Mouse (Mus musculus): ENCODE measurements at regions not wholly inside any gene's neighbourhood (a gene's known extent, or its start where the extent isn't known, plus 50 kb on each side); places are given as distances from the start of the nearest gene placed in this dataset.

- DNase-seq (ENCODE audit: low read depth, low spot score) = no peak
These were observed 183.8 kb upstream of the Sstr1 start for GRCm38 (mm10) chr12:58027796-58028195.

- DNase-seq (ENCODE audit: low read depth, low spot score) = peak; percentile 26
These were observed 155.2 kb upstream of the Sstr1 start for GRCm38 (mm10) chr12:58056368-58056860.

GRCm38 (mm10) chr12:58067318-58068223, 144.0 kb upstream of the Sstr1 start:
- DNase-seq (ENCODE audit: low read depth, low spot score) = peak; percentile 23

- peak; percentile 72 for DNase-seq (ENCODE audit: low read depth, low spot score)
These were observed 124.3 kb upstream of the Sstr1 start for GRCm38 (mm10) chr12:58087311-58087710.

- DNase-seq (ENCODE audit: low read depth, low spot score) = no peak
These were observed 98.9 kb upstream of the Sstr1 start for GRCm38 (mm10) chr12:58112643-58113042.

DNA sequence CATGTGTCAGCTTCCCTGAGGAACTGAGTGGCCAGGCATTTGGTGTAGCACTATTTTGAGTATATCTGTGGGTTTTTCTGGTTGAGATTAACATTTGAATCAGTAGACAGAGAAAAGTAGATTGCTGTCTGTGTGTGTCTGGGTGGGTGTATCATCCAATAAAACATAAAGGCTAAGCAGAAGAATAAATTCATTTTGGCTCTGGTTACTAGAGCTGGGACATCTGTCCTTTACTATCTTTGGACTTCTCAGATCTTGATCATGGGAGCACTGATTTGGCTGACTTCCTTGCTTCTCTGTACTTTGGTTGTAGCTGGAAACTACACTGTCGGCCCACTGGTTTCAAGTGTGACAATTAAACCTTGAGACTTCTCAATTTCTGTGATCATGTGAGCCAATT, 72.5 kb upstream of the Sstr1 start:
- peak; percentile 68 for DNase-seq (ENCODE audit: low read depth, low spot score)

DNA sequence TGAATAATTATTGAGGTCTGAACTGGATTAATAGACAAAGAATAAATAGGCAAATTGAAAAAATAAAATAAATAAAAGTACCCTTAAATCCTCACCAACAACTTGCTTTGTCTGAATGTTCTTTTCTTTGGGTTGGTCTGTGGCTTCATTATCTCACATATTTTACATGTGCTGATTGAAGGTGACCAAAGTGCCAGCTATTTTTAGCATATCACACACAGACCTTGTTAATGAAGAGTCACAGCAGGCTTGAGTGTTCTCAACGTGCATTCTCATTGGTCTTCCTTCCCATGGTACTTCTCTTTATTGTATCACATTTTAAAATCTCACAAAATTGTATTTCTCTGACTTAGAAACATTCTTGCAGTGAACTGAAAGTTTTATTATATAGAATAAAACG, 59.7 kb upstream of the Sstr1 start:
- DNase-seq (ENCODE audit: low read depth, low spot score) = no peak
